Mouse (Mus musculus) forebrain, embryonic 14.5 days (tissue): ENCODE results near the gene Sstr5. TPM values are rescaled to one million over a fixed set of nuclear protein-coding genes. Genes with fewer than 3 reads are reported as not detected.

Experiments used
- ATAC-seq: fragments of 200-750 bp; cut with Nextera tagmentation; 2 replicates; pipeline ENCODE4 v1.8.0; 2017; ENCODE audit warnings: mild to moderate bottlenecking, moderate library complexity
- DNase-seq: peaks from one replicate; pipeline ENCODE4 v3.0.0-alpha.2; 2015; ENCODE audit warnings: low spot score
- H3K27ac ChIP-seq: fragments of 300-500 bp; sonication (generic); 2 replicates; pipeline ENCODE4 v1.5.1; 2014; ENCODE audit warnings: low read depth, mild to moderate bottlenecking, control low read depth, low read length, moderate library complexity
- H3K27me3 ChIP-seq: fragments of 300-500 bp; sonication (generic); replicated peaks from 2 replicates; pipeline ENCODE4 v1.6.1; 2014; ENCODE audit warnings: low read length, control low read depth, mixed read lengths; ENCODE audit not compliant: control insufficient read depth, insufficient read depth
- H3K36me3 ChIP-seq: fragments of 300-500 bp; sonication (generic); 2 replicates; pipeline ENCODE4 v1.6.1; 2014; ENCODE audit warnings: low read length, control low read depth; ENCODE audit not compliant: control insufficient read depth, insufficient read depth
- H3K4me1 ChIP-seq: fragments of 300-500 bp; sonication (generic); 2 replicates; pipeline ENCODE4 v1.6.1; 2014; ENCODE audit warnings: antibody characterized with exemption, low read length, control low read depth; ENCODE audit not compliant: control insufficient read depth, insufficient read depth
- H3K4me2 ChIP-seq: fragments of 300-500 bp; sonication (generic); 2 replicates; pipeline ENCODE4 v1.6.1; 2014; ENCODE audit warnings: mild to moderate bottlenecking, control low read depth, low read length
- H3K4me3 ChIP-seq: fragments of 300-500 bp; sonication (generic); 2 replicates; pipeline ENCODE4 v1.5.1; 2014; ENCODE audit warnings: low read depth, low read length, control low read depth
- H3K9ac ChIP-seq: fragments of 300-500 bp; sonication (generic); 2 replicates; pipeline ENCODE4 v1.6.1; 2014; ENCODE audit warnings: mild to moderate bottlenecking, low read length, control low read depth, moderate library complexity
- H3K9me3 ChIP-seq: fragments of 300-500 bp; sonication (generic); replicated peaks from 2 replicates; pipeline ENCODE4 v1.6.1; 2016; ENCODE audit warnings: low read length, control low read depth, mixed read lengths; ENCODE audit not compliant: control insufficient read depth
- WGBS: fragments of 180-500 bp; shearing (Covaris S2); extraction: QIAGEN DNeasy Blood & Tissue Kit; methylation state at CpG from one replicate; pipeline ENCODE4 v1.1.7; 2014; 5-methylcytosine and 5-hydroxymethylcytosine counted together
- polyA plus RNA-seq: library from polyadenylated mRNA; unstranded; fragments of >200 nt; fragmentation: Nextera tagmentation; extraction: Ambion mirVana; gene quantifications from 2 replicates; pipeline ENCODE4 v1.2.1, GENCODE M21; 2014

Sstr5 gene
- polyA plus RNA-seq, 1 experiment from 2014 or later, result 0.13 TPM

- H3K9me3 ChIP-seq, result no peaks in the 10 kb centered on the region
- no peak for DNase-seq
- no peak overlapping the region for H3K4me2 ChIP-seq
- 0 out of 2 replicates have a peak, but pooled peaks cover 6% of the 10 kb centered on the region for H3K27me3 ChIP-seq
- ATAC-seq, result no peak
- H3K36me3 ChIP-seq, result no peaks in the 10 kb centered on the region
- no peak overlapping the region for H3K4me3 ChIP-seq
- 69% methylated on average over 6 of the region's 6 CpGs for whole genome bisulfite sequencing
- peaks cover 2% of the 10 kb centered on the region; the same call in 1 of the 2 replicates for H3K4me1 ChIP-seq
- no peak overlapping the region for H3K9ac ChIP-seq
- no peak overlapping the region for H3K27ac ChIP-seq
Measured at GRCm38 (mm10) chr17:25467781-25468180, 29.3 kb downstream of the Sstr5 start.

GRCm38 (mm10) chr17:25466257-25466656 is 30.8 kb downstream of the Sstr5 start:
- WGBS, result 81% methylated on average over 2 of the region's 2 CpGs
- Histone ChIP-seq H3K27ac (no peak overlapping the region), H3K9ac (no peak overlapping the region), H3K27me3 (0 out of 2 replicates have a peak, but pooled peaks cover 5% of the 10 kb centered on the region), H3K9me3 (no peaks in the 10 kb centered on the region), H3K4me2 (no peak overlapping the region), H3K36me3 (no peaks in the 10 kb centered on the region), H3K4me1 (peaks cover 9% of the 10 kb centered on the region), H3K4me3 (no peak overlapping the region)
- DNase-seq, result no peak
- no peak for ATAC-seq

GRCm38 (mm10) chr17:25464091-25464490 is 33.0 kb downstream of the Sstr5 start:
- Histone ChIP-seq H3K9me3 (no peaks in the 10 kb centered on the region), H3K27ac (no peak overlapping the region), H3K4me2 (no peak overlapping the region), H3K4me3 (no peak overlapping the region), H3K36me3 (no peaks in the 10 kb centered on the region), H3K27me3 (no peaks in the 10 kb centered on the region), H3K9ac (no peak overlapping the region), H3K4me1 (peaks cover 9% of the 10 kb centered on the region)
- 85% methylated on average over 4 of the region's 4 CpGs for WGBS
- ATAC-seq, result no peak
- DNase-seq, result no peak

- DNase-seq, result no peak
- Histone ChIP-seq H3K4me2 (no peak overlapping the region), H3K36me3 (no peaks in the 10 kb centered on the region), H3K4me3 (no peak overlapping the region), H3K9ac (no peak overlapping the region), H3K4me1 (peaks cover 9% of the 10 kb centered on the region), H3K27me3 (no peaks in the 10 kb centered on the region), H3K27ac (no peak overlapping the region), H3K9me3 (no peaks in the 10 kb centered on the region)
- WGBS, result 73% methylated on average over 4 of the region's 4 CpGs
- no peak for ATAC-seq
Measured at GRCm38 (mm10) chr17:25463326-25463945, 33.7 kb downstream of the Sstr5 start.

- WGBS, result 8% methylated on average over 9 of the region's 9 CpGs
- DNase-seq, result peak; percentile 83
- Histone ChIP-seq H3K27ac (no peak overlapping the region; the same call in 1 of the 2 replicates), H3K9ac (peak overlapping the region; percentile 29), H3K27me3 (no peaks in the 10 kb centered on the region), H3K4me2 (no peak overlapping the region), H3K9me3 (no peaks in the 10 kb centered on the region), H3K4me1 (peaks cover 9% of the 10 kb centered on the region), H3K36me3 (no peaks in the 10 kb centered on the region), H3K4me3 (no peak overlapping the region)
- peak; percentile 83 for ATAC-seq
Measured at GRCm38 (mm10) chr17:25462236-25462875, 34.7 kb downstream of the Sstr5 start.

GRCm38 (mm10) chr17:25456540-25456939 is 40.5 kb downstream of the Sstr5 start:
- Histone ChIP-seq H3K27ac (no peak overlapping the region), H3K4me2 (no peak overlapping the region), H3K4me3 (no peak overlapping the region), H3K36me3 (no peaks in the 10 kb centered on the region), H3K9ac (no peak overlapping the region), H3K4me1 (no peaks in the 10 kb centered on the region), H3K27me3 (no peaks in the 10 kb centered on the region), H3K9me3 (no peaks in the 10 kb centered on the region)
- DNase-seq, result no peak
- 50% methylated on average over 8 of the region's 8 CpGs for WGBS
- no peak for ATAC-seq

GRCm38 (mm10) chr17:25454272-25454671 is 42.8 kb downstream of the Sstr5 start, which contains the start of gene Tekt4:
Gene Tekt4 (plus strand): TSS chr17:25454615.
- Histone ChIP-seq H3K9me3 (no peaks in the 10 kb centered on the region), H3K36me3 (no peaks in the 10 kb centered on the region), H3K4me2 (no peak within 1 kb of the TSS), H3K27ac (no peak within 1 kb of the TSS), H3K4me1 (no peaks in the 10 kb centered on the region), H3K4me3 (no peak within 1 kb of the TSS), H3K27me3 (no peaks in the 10 kb centered on the region), H3K9ac (no peak within 1 kb of the TSS)
- no peak for DNase-seq
- ATAC-seq, result no peak
- WGBS, result 41% methylated on average over 2 of the region's 2 CpGs

- H3K4me2 ChIP-seq, result no peak overlapping the region
- no peak overlapping the region for H3K27ac ChIP-seq
- no peaks in the 10 kb centered on the region for H3K9me3 ChIP-seq
- ATAC-seq (no peak), DNase-seq (no peak)
- no peak overlapping the region for H3K4me3 ChIP-seq
- H3K36me3 ChIP-seq, result no peaks in the 10 kb centered on the region
- H3K4me1 ChIP-seq, result no peaks in the 10 kb centered on the region
- 78% methylated on average over 5 of the region's 5 CpGs for WGBS
- H3K27me3 ChIP-seq, result no peaks in the 10 kb centered on the region
- no peak overlapping the region for H3K9ac ChIP-seq
Measured at GRCm38 (mm10) chr17:25452246-25452965, 44.7 kb downstream of the Sstr5 start.

- no peaks in the 10 kb centered on the region for H3K27me3 ChIP-seq
- H3K4me2 ChIP-seq, result no peak overlapping the region
- 68% methylated on average over 4 of the region's 4 CpGs for WGBS
Measured at GRCm38 (mm10) chr17:25450329-25450728, 46.8 kb downstream of the Sstr5 start.

More at GRCm38 (mm10) chr17:25450329-25450728, 46.8 kb downstream of the Sstr5 start:
- no peak overlapping the region for H3K27ac ChIP-seq
- no peak overlapping the region for H3K9ac ChIP-seq
- no peak for DNase-seq
- H3K4me1 ChIP-seq, result no peaks in the 10 kb centered on the region
- H3K4me3 ChIP-seq, result no peak overlapping the region
- no peaks in the 10 kb centered on the region for H3K9me3 ChIP-seq
- no peaks in the 10 kb centered on the region for H3K36me3 ChIP-seq
- no peak for ATAC-seq
